Mouse (Mus musculus) ES-Bruce4 (cell line): ENCODE results near the gene Slc25a35. TPM values are rescaled to one million over a fixed set of nuclear protein-coding genes. Genes with fewer than 3 reads are reported as not detected.
A peak's percentile ranks its signal among the peaks of the same experiment; 100 is the strongest.
"Not testable (repeated sequence)": the region's sequence is repeated elsewhere in the genome, so short reads cannot be mapped to it uniquely, and the experiment has no call there.

ENCODE experiments used
- H3K27ac ChIP-seq: 2 replicates; pipeline ENCODE4 v1.5.1; 2012; ENCODE audit warnings: low read length, inconsistent platforms; ENCODE audit not compliant: insufficient read depth
- H3K27me3 ChIP-seq: 2 replicates; pipeline ENCODE4 v1.6.1; 2012; ENCODE audit warnings: mild to moderate bottlenecking, low read length, inconsistent platforms; ENCODE audit not compliant: control insufficient read depth, poor library complexity, insufficient read depth, severe bottlenecking
- H3K36me3 ChIP-seq: 2 replicates; pipeline ENCODE4 v1.6.1; 2012; ENCODE audit warnings: inconsistent platforms, mild to moderate bottlenecking, low read length, moderate library complexity; ENCODE audit not compliant: control insufficient read depth, poor library complexity, insufficient read depth, severe bottlenecking
- H3K4me1 ChIP-seq: one replicate; pipeline ENCODE4 v1.8.1; 2011; ENCODE audit warnings: low read length; ENCODE audit not compliant: control insufficient read depth, insufficient read depth
- H3K4me3 ChIP-seq: 2 replicates; pipeline ENCODE4 v1.5.1; 2011; ENCODE audit warnings: low read depth, mild to moderate bottlenecking, low read length
- H3K9ac ChIP-seq: 2 replicates; pipeline ENCODE4 v1.6.1; 2012; ENCODE audit warnings: low read depth, mild to moderate bottlenecking, inconsistent platforms; ENCODE audit not compliant: poor library complexity, severe bottlenecking
- H3K9me3 ChIP-seq: replicated peaks from 2 replicates; pipeline ENCODE4 v1.6.1; 2012; ENCODE audit warnings: mild to moderate bottlenecking, low read length, inconsistent platforms; ENCODE audit not compliant: control insufficient read depth, poor library complexity, insufficient read depth, severe bottlenecking
- CTCF ChIP-seq: IDR thresholded peaks from one replicate; pipeline ENCODE4 v1.8.1; 2011; ENCODE audit warnings: low read depth, low read length
- EP300 ChIP-seq: IDR thresholded peaks from 2 replicates; pipeline ENCODE4 v1.6.1; 2011; ENCODE audit warnings: low read depth, low read length; ENCODE audit not compliant: insufficient read depth
- POLR2A ChIP-seq: IDR thresholded peaks from one replicate; pipeline ENCODE4 v1.8.1; 2011; ENCODE audit warnings: low read length; ENCODE audit not compliant: insufficient read depth
- polyA plus RNA-seq: library from polyadenylated mRNA; stranded (reverse); fragments of >200 nt; gene quantifications from 2 replicates; pipeline ENCODE4 v1.2.4, GENCODE M21; 2011; ENCODE audit warnings: low read depth; ENCODE audit not compliant: missing spikeins, insufficient read depth, insufficient read length

Gene Slc25a35
- polyA plus RNA-seq, 1 experiment, result 3.4 TPM

DNA sequence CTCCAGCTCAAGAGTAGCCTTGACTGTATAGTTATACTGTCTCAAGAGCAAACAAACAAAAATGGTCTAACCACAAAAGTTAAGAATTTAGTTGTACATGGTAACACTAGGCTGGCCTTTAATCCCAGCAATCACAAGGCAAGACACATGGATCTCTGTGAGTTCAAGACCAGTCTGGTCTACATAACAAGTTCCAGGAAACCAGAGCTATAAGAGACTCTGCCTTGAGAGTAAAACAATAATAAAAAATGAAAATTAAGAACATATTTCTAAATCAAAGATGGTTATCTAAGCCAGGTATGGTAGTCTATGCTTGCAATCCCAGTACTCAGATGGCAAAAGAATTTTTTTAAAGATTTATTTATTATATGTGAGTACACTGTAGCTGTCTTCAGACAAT, 2.9 kb upstream of the Slc25a35 start:
- H3K27me3 ChIP-seq, result no peaks in the 10 kb centered on the region
- H3K4me1 ChIP-seq, result peaks cover 5% of the 10 kb centered on the region
- H3K4me3 ChIP-seq, result no peak overlapping the region
- no peak for TF ChIP-seq POLR2A
- TF ChIP-seq EP300, result no peak
- no peak for TF ChIP-seq CTCF
- no peak overlapping the region for H3K27ac ChIP-seq
- H3K9me3 ChIP-seq, result no peaks in the 10 kb centered on the region
- no peak overlapping the region for H3K9ac ChIP-seq
- H3K36me3 ChIP-seq, result peaks cover 3% of the 10 kb centered on the region; the same call in 1 of the 2 replicates

DNA sequence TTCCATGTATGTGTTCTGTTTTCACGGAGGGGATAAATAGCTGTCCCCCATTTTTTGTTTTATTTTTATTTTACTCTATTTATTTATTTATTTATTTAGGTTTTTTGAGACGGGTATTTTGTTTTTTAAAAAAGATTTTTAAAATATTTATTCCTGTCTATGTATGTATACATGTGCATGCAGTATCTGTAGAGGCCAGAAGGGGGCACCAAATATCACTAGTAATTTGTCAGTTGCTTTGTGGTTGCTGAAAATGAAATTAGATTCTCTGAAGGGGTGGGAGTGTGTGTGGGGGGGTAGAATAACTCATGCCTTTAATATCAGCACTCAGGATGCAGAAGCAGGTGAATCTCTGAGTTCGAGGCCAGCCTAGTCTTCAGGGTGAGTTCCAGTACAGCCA, 2.1 kb upstream of the Slc25a35 start:
- Histone ChIP-seq H3K27ac (no peak overlapping the region), H3K27me3 (no peaks in the 10 kb centered on the region), H3K9me3 (no peaks in the 10 kb centered on the region), H3K4me3 (no peak overlapping the region), H3K4me1 (peaks cover 5% of the 10 kb centered on the region), H3K36me3 (peaks cover 4% of the 10 kb centered on the region; the same call in 1 of the 2 replicates), H3K9ac (no peak overlapping the region)
- TF ChIP-seq CTCF (no peak), EP300 (no peak), POLR2A (no peak)

DNA sequence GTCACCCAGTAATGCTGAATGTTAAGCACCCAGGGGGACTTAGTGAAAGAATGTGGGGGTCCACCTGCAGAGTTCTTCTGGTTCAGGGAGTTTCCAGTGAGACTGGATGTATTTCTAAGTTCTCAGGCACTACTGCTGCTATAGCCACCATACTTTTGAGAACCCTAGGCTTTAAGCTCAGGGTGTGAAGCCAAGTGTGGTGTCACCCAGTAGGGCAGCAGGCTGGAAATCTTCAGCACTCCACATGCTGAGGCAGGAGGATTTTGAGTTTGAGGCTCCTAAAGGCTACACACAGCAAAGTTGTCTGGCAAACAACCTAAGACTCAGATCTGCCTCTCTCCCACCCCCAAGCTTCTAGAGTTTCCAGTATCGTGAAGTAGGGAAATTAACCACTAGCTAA, 1.4 kb upstream of the Slc25a35 start:
- H3K27ac ChIP-seq, result no peak overlapping the region
- H3K9me3 ChIP-seq, result no peaks in the 10 kb centered on the region
- H3K4me1 ChIP-seq, result peaks cover 5% of the 10 kb centered on the region
- H3K9ac ChIP-seq, result no peak overlapping the region
- no peak for TF ChIP-seq POLR2A
- TF ChIP-seq CTCF, result no peak
- TF ChIP-seq EP300, result no peak
- H3K4me3 ChIP-seq, result no peak overlapping the region
- peaks cover 4% of the 10 kb centered on the region; the same call in 1 of the 2 replicates for H3K36me3 ChIP-seq
- no peaks in the 10 kb centered on the region for H3K27me3 ChIP-seq

DNA sequence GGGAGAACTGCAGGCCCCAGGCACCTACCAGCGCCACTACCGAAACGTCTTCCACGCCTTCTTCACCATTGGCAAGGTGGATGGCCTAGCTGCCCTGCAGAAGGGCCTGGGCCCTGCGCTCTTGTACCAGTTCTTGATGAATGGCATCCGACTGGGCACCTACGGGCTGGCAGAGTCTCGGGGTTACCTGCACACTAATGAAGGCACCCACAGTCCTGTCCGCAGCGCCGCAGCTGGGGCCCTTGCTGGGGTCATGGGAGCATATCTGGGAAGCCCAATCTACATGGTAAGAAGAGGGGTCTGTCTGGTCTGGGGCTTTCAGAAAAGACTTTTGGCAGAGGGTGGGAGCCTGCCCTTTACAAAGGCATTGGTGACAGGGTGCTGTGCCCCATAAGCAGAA, 821 bp downstream of the Slc25a35 start:
- Histone ChIP-seq H3K27ac (no peak overlapping the region), H3K9me3 (no peaks in the 10 kb centered on the region), H3K27me3 (no peaks in the 10 kb centered on the region), H3K4me1 (no peaks in the 10 kb centered on the region), H3K4me3 (no peak overlapping the region), H3K9ac (peak overlapping the region; percentile 65), H3K36me3 (peaks cover 4% of the 10 kb centered on the region; the same call in 1 of the 2 replicates)
- TF ChIP-seq POLR2A, result no peak
- no peak for TF ChIP-seq CTCF
- no peak for TF ChIP-seq EP300

DNA sequence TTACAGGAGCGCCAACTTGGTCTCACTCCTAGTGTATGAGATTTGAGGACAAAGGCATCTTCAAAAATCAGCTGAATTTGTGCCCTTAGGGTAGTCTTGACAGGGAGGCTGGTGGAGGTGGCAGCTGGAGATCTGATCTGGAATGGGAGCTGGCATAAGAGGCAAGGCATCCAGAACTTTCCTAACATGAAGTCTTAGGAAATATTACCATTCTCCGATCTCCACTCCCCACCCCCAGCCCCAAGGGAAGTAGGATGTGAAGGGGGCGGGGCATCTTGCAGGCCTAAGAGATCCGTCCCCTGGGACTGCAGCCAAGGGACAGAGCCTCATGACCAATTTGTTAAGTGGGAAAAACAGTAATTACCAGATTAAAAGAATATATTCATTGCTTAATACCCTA, 2.3 kb downstream of the Slc25a35 start:
- no peaks in the 10 kb centered on the region for H3K9me3 ChIP-seq
- H3K4me3 ChIP-seq, result no peak overlapping the region
- no peaks in the 10 kb centered on the region for H3K27me3 ChIP-seq
- no peak overlapping the region for H3K9ac ChIP-seq
- TF ChIP-seq POLR2A (no peak), EP300 (no peak), CTCF (no peak)
- H3K27ac ChIP-seq, result no peak overlapping the region
- no peaks in the 10 kb centered on the region for H3K4me1 ChIP-seq
- H3K36me3 ChIP-seq, result peaks cover 4% of the 10 kb centered on the region; the same call in 1 of the 2 replicates

DNA sequence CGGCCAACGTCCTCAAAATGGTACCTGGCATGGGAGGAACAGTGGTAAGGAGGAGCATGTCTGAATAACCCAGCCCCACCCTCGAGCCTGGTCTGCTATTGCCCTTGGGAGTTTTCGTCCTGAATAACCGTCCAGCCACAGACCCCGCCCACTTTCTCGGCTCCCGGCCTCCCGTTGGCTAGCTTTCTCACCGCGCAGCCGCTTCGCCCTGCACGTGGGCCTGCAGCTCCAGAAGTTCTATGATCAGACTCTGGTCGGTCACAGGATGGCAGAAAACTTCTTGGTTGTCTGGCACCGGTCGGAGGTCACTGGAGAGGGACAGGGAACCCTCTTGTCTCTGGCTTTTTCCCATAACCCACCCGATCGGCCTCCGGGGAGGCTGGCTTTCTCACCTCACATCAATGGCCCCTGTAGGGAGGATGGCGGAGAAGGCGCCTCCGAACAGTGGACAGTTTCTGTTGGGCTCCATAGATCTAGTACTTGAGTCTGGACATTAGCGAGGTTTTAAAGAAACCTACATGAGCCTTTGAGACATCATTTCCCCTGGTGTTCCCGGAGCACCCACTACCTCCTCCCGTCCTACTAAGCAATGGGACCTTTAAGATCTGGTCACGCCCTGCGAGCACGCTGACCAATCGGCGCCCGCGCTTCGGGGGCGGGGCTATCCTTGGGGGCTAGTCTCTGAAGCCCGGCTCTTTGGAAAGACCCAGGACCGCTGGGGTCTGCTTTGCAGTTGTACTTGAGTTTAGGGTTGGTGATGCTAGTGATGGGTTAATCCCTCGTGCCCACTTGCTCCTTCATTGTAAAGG, 5.5 kb downstream of the Slc25a35 start:
- H3K9ac ChIP-seq, result peak overlapping the region; percentile 71
- H3K36me3 ChIP-seq, H3K9me3 ChIP-seq, H3K4me1 ChIP-seq, H3K27me3 ChIP-seq: not testable (repeated sequence)
- TF ChIP-seq POLR2A, result peak; percentile 42
- peak overlapping the region; percentile 16; the same call in 1 of the 2 replicates for H3K27ac ChIP-seq
- peak overlapping the region; percentile 67 for H3K4me3 ChIP-seq
